In the genomic region with DNA sequence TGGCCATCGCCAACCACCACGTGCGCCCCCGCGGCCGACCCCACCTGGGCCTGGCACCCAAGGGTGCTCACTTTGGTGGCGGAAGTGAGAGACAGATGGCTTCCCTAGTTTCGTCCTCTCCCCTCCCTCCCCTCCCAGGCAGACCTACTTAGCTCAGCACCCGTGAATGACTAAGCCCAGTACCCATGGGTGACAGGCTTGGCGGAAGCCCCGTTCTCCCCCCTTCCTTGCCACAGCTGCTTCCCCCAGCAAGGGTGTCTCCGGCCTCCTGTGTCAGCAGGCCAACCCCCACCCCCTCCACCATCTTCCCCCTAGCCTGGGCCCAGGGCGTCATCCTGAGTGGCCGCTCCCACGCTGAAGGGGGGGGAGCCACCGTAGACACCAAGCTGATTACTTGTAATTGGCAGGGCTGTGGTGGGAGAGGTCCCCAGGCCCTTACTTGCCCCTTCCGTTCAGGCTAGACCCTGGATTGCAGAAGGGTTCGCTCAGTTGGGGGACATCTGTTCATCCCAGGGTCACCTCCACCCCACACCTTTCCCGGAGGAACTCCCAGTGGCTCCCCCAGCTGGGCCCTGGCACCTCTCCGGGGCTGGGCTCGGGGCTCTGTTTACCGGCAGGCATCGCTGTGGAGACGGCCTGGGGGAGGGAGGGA, we compare ENCODE assay signal across 7 mouse cellular contexts. TPM values are rescaled to one million over a fixed set of nuclear protein-coding genes. Genes with fewer than 3 reads are reported as not detected.
A peak's percentile ranks its signal among the peaks of the same experiment; 100 is the strongest.
DNase-seq lines count a peak whose midpoint lies in the region; ATAC-seq lines count a peak whose summit lies in the region.

No protein-coding gene starts in this region.

- no peaks in the 10 kb centered on the region for H3K9me3 ChIP-seq in heart, embryonic 12.5 days (replicated peaks)
- H3K9me3 ChIP-seq in midbrain, embryonic 10.5 days (replicated peaks) = no peaks in the 10 kb centered on the region

- H3K36me3 ChIP-seq in heart, embryonic 12.5 days = peaks cover 7% of the 10 kb centered on the region
- H3K36me3 ChIP-seq in midbrain, embryonic 10.5 days = peaks cover 5% of the 10 kb centered on the region

- H3K4me1 ChIP-seq in heart, embryonic 12.5 days (replicated peaks) = peaks cover 68% of the 10 kb centered on the region
- H3K4me1 ChIP-seq in midbrain, embryonic 10.5 days = peaks cover 75% of the 10 kb centered on the region

- H3K4me2 ChIP-seq in heart, embryonic 12.5 days = peak overlapping the region; percentile 98

- WGBS in heart, embryonic 12.5 days = 0% methylated on average over 18 of the region's 24 CpGs
- under 1% methylated on average over 24 of the region's 24 CpGs for WGBS in midbrain, embryonic 10.5 days

- H3K9ac ChIP-seq in heart, embryonic 12.5 days = peak overlapping the region; percentile 81

- no peak for ATAC-seq in heart, embryonic 12.5 days (ENCODE audit: insufficient number of reproducible peaks, low FRiP score)

- H3K4me3 ChIP-seq in heart, embryonic 12.5 days = peak overlapping the region; percentile 74
- H3K4me3 ChIP-seq in midbrain, embryonic 10.5 days = peak overlapping the region; percentile 89

- 0 out of 2 replicates have a peak, but pooled peaks cover 5% of the 10 kb centered on the region for H3K27me3 ChIP-seq in heart, embryonic 12.5 days (replicated peaks)
- H3K27me3 ChIP-seq in midbrain, embryonic 10.5 days (ENCODE audit: low read depth, poor library complexity, severe bottlenecking) = peaks cover 29% of the 10 kb centered on the region

- H3K27ac ChIP-seq in heart, embryonic 12.5 days (ENCODE audit: poor library complexity, severe bottlenecking) = peak overlapping the region; percentile 93
- peak overlapping the region; percentile 97 for H3K27ac ChIP-seq in midbrain, embryonic 10.5 days (replicated peaks)

- DNase-seq in 3T3-L1 (ENCODE audit: low read depth, low spot score) (peak; percentile 55), A20 (ENCODE audit: low read depth, low spot score) (peak; percentile 88)
- peak; percentile 84 for DNase-seq in cerebellum, adult 9-10 months
- DNase-seq in kidney, postnatal 14 days = peak; percentile 53
- peak; percentile 42 for DNase-seq in midbrain, embryonic 10.5 days (ENCODE audit: low spot score)
- peak; percentile 72 for DNase-seq in testis, postnatal 10 days (ENCODE audit: low spot score)

RNA-seq across cellular contexts. Expression of gene Zbtb7a, which starts 3.2 kb away (rescaled TPM):
- polyA plus RNA-seq in heart, embryonic 12.5 days (2016; fragmentation: Nextera tagmentation; extraction: Ambion mirVana) = 24.7 and 24.8 TPM in 2 replicates
- 7.8 and 9.8 TPM in 2 replicates for polyA plus RNA-seq in midbrain, embryonic 10.5 days (2016; fragmentation: Nextera tagmentation; extraction: Ambion mirVana)

RNA-seq across cellular contexts. Expression of gene Pias4, which starts 29.5 kb away (rescaled TPM):
- 36.0 and 36.1 TPM in 2 replicates for polyA plus RNA-seq in heart, embryonic 12.5 days (2016; fragmentation: Nextera tagmentation; extraction: Ambion mirVana)
- polyA plus RNA-seq in midbrain, embryonic 10.5 days (2016; fragmentation: Nextera tagmentation; extraction: Ambion mirVana) = 61.4 and 68.5 TPM in 2 replicates

RNA-seq across cellular contexts. Expression of gene Map2k2, which starts 32.5 kb away (rescaled TPM):
- 161 and 165 TPM in 2 replicates for polyA plus RNA-seq in heart, embryonic 12.5 days (2016; fragmentation: Nextera tagmentation; extraction: Ambion mirVana)
- 215 TPM in 2 replicates for polyA plus RNA-seq in midbrain, embryonic 10.5 days (2016; fragmentation: Nextera tagmentation; extraction: Ambion mirVana)

RNA-seq across cellular contexts. Expression of gene Eef2, which starts 38.2 kb away (rescaled TPM):
- polyA plus RNA-seq in heart, embryonic 12.5 days (2016; fragmentation: Nextera tagmentation; extraction: Ambion mirVana) = 408 and 433 TPM in 2 replicates
- 528 and 571 TPM in 2 replicates for polyA plus RNA-seq in midbrain, embryonic 10.5 days (2016; fragmentation: Nextera tagmentation; extraction: Ambion mirVana)

RNA-seq across cellular contexts. Expression of gene Creb3l3, which starts 39.6 kb away (rescaled TPM):
- polyA plus RNA-seq in heart, embryonic 12.5 days (2016; fragmentation: Nextera tagmentation; extraction: Ambion mirVana) = 0.31 and 0.47 TPM in 2 replicates
- polyA plus RNA-seq in midbrain, embryonic 10.5 days (2016; fragmentation: Nextera tagmentation; extraction: Ambion mirVana) = 0.35 and 0.60 TPM in 2 replicates
